Mouse (Mus musculus): ENCODE results near the gene Xpo1. TPM values are rescaled to one million over a fixed set of nuclear protein-coding genes. Genes with fewer than 3 reads are reported as not detected.
A peak's percentile ranks its signal among the peaks of the same experiment; 100 is the strongest.
"Not testable (repeated sequence)": the region's sequence is repeated elsewhere in the genome, so short reads cannot be mapped to it uniquely, and the experiment has no call there.

Gene Xpo1
- polyA plus RNA-seq, 1 experiment from 2014 or later, result 149 TPM

DNA sequence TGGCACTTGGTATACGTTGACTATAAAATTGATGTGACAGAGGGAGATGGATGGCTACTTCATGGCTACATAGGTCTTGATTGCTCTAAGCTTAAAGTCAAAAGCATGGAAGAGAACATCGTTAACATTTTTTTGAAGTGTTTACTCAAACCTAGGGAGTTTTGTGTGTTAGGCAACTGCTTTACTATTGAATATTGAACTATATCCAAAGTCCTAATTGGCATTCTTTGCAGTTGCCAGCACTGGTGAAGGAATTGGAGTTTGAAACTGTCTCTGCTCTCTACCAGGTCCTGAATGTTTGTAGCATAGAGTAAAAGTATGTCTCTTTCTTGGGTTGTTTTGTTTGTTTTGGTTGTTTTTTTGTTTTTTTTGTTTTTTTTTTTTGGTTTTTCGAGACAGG, 19.9 kb downstream of the Xpo1 start:
- Histone ChIP-seq H3K27me3 (ENCODE audit: control insufficient read depth, insufficient read depth, low read length) (no peaks in the 10 kb centered on the region), H3K4me2 (replicated peaks; ENCODE audit: low read depth, low read length) (no peak overlapping the region), H3K27ac (ENCODE audit: low read depth, low read length) (no peak overlapping the region), H3K36me3 (ENCODE audit: control insufficient read depth, insufficient read depth, low read length) (peaks cover 95% of the 10 kb centered on the region), H3K4me1 (ENCODE audit: control insufficient read depth, insufficient read depth, low read length) (no peaks in the 10 kb centered on the region), H3K4me3 (ENCODE audit: low read length) (no peak overlapping the region), H3K9ac (ENCODE audit: low read depth, low read length) (no peak overlapping the region), H3K9me3 (ENCODE audit: control insufficient read depth, low read length) (no peaks in the 10 kb centered on the region)
- ATAC-seq (ENCODE audit: low FRiP score, low TSS enrichment), result no peak
- WGBS, result 75% methylated on average over 3 of the region's 3 CpGs

DNA sequence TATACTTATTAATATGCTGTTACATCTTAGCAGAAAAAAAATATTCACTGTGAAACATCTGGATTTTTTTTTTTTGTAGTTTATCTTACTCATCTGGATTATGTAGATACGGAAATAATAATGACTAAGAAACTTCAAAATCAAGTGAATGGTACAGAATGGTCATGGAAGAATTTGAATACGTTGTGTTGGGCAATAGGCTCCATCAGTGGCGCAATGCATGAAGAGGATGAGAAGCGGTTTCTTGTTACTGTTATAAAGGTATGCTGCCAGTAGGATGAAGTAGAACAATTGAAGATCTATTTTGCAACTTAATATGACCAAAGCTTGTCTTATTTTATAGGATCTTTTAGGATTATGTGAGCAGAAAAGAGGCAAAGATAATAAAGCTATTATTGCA, 28.6 kb downstream of the Xpo1 start:
- Histone ChIP-seq H3K4me3 (ENCODE audit: low read length) (no peak overlapping the region), H3K4me2 (replicated peaks; ENCODE audit: low read depth, low read length) (no peak overlapping the region), H3K36me3 (ENCODE audit: control insufficient read depth, insufficient read depth, low read length) (peaks cover 96% of the 10 kb centered on the region), H3K27me3 (ENCODE audit: control insufficient read depth, insufficient read depth, low read length) (no peaks in the 10 kb centered on the region), H3K9me3 (ENCODE audit: control insufficient read depth, low read length) (no peaks in the 10 kb centered on the region), H3K4me1 (ENCODE audit: control insufficient read depth, insufficient read depth, low read length) (no peaks in the 10 kb centered on the region), H3K9ac (ENCODE audit: low read depth, low read length) (no peak overlapping the region), H3K27ac (ENCODE audit: low read depth, low read length) (no peak overlapping the region)
- no peak for ATAC-seq (ENCODE audit: low FRiP score, low TSS enrichment)
- WGBS, result 98% methylated on average over 4 of the region's 4 CpGs

DNA sequence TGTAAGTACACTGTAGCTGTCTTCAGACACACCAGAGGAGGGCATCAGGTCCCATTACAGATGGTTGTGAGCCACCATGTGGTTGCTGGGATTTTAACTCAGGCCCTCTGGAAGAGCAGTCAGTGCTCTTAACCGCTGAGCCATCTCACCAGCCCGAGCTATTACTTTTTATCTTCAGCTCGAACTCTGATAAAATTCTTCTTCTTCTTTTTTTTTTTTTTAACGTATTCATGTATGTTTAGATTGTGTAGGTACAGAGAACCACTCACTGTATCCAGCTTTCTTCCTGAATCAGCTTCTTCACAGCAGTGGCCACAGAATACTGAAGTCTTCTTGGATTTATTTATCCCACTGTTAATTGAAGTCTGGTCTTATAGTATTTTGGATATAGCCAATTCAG, 33.0 kb downstream of the Xpo1 start:
- H3K4me1 ChIP-seq (ENCODE audit: control insufficient read depth, insufficient read depth, low read length); H3K27me3 ChIP-seq (ENCODE audit: control insufficient read depth, insufficient read depth, low read length); H3K4me3 ChIP-seq (ENCODE audit: low read length); H3K4me2 ChIP-seq (replicated peaks; ENCODE audit: low read depth, low read length); ATAC-seq (ENCODE audit: low FRiP score, low TSS enrichment); H3K9ac ChIP-seq (ENCODE audit: low read depth, low read length); H3K9me3 ChIP-seq (ENCODE audit: control insufficient read depth, low read length); H3K27ac ChIP-seq (ENCODE audit: low read depth, low read length): not testable (repeated sequence)
- H3K36me3 ChIP-seq (ENCODE audit: control insufficient read depth, insufficient read depth, low read length), result peaks cover 97% of the 10 kb centered on the region
- WGBS, result 84% methylated on average over 4 of the region's 4 CpGs

DNA sequence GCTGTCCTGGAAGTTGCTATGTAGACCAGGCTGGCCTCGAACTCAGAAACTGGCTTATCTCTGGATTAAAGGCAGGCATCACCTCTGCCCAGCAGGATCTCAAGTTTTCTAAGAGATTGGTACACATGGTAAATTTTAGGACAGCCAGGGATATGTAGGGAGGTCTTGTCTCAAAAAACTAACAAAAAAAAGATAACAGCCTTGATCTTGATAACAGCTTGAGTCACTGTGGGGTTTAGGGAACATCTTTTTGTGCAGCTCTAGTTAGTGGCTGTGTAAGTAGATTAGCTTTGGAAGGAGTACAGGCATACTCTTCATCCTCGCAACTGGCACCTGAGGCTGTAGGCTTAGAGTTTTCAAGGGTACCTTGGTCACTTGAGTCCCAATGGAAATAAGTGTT, 41.5 kb downstream of the Xpo1 start:
- WGBS, result 95% methylated on average over 2 of the region's 2 CpGs
- Histone ChIP-seq H3K36me3 (ENCODE audit: control insufficient read depth, insufficient read depth, low read length) (peaks cover 58% of the 10 kb centered on the region), H3K4me3 (ENCODE audit: low read length) (no peak overlapping the region), H3K27me3 (ENCODE audit: control insufficient read depth, insufficient read depth, low read length) (no peaks in the 10 kb centered on the region), H3K9me3 (ENCODE audit: control insufficient read depth, low read length) (no peaks in the 10 kb centered on the region), H3K4me2 (replicated peaks; ENCODE audit: low read depth, low read length) (no peak overlapping the region), H3K4me1 (ENCODE audit: control insufficient read depth, insufficient read depth, low read length) (no peaks in the 10 kb centered on the region), H3K27ac (ENCODE audit: low read depth, low read length) (no peak overlapping the region), H3K9ac (ENCODE audit: low read depth, low read length) (no peak overlapping the region)
- no peak for ATAC-seq (ENCODE audit: low FRiP score, low TSS enrichment)

DNA sequence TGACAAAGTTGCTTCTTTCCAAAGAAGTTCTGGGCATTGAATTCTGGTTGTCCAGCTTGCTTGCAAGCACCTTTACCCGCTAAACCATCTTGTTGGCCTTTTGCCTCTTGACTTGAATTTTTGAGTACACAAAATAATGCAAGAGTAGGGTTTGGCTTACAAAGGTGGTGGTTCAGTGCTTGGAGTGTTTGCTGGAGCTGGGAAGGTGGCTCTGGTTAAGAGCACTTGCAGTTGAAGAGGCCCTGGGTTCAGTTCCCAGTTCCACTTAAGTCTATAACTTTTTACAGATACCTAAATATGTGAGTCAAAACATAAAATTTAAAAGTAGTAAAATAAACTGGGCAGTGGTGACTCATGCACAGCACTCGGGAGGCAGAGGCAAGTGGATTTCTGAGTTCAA, 42.5 kb downstream of the Xpo1 start:
- Histone ChIP-seq H3K9ac (ENCODE audit: low read depth, low read length) (no peak overlapping the region), H3K36me3 (ENCODE audit: control insufficient read depth, insufficient read depth, low read length) (peaks cover 49% of the 10 kb centered on the region), H3K27me3 (ENCODE audit: control insufficient read depth, insufficient read depth, low read length) (no peaks in the 10 kb centered on the region), H3K27ac (ENCODE audit: low read depth, low read length) (no peak overlapping the region), H3K4me2 (replicated peaks; ENCODE audit: low read depth, low read length) (no peak overlapping the region), H3K9me3 (ENCODE audit: control insufficient read depth, low read length) (no peaks in the 10 kb centered on the region), H3K4me1 (ENCODE audit: control insufficient read depth, insufficient read depth, low read length) (no peaks in the 10 kb centered on the region), H3K4me3 (ENCODE audit: low read length) (no peak overlapping the region)
- 95% methylated on average over 2 of the region's 2 CpGs for WGBS
- ATAC-seq (ENCODE audit: low FRiP score, low TSS enrichment), result no peak

DNA sequence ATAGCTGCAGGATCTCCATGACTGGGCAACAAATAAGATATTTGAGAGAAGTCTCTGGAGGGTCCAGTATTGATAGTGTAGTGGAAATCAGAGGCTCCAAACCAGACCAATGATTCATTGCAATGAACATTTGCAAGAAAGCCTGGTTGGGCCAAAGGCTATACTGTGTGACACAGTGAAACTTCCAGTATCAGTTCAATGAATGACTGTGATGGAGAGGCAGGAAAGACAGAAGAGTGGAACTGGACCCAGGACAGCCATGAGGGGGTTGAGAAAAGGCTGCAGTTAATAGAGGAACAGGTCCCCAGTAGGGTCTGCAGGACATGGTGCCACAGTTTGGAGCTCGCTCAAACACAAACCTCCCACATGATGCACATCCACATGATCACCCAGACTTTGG, 44.1 kb downstream of the Xpo1 start:
- H3K27ac ChIP-seq (ENCODE audit: low read depth, low read length), result no peak overlapping the region
- H3K9me3 ChIP-seq (ENCODE audit: control insufficient read depth, low read length), result no peaks in the 10 kb centered on the region
- H3K4me2 ChIP-seq (replicated peaks; ENCODE audit: low read depth, low read length), result no peak overlapping the region
- no peaks in the 10 kb centered on the region for H3K4me1 ChIP-seq (ENCODE audit: control insufficient read depth, insufficient read depth, low read length)
- peaks cover 33% of the 10 kb centered on the region for H3K36me3 ChIP-seq (ENCODE audit: control insufficient read depth, insufficient read depth, low read length)
- peak; percentile 24; the same call in 1 of the 2 replicates for ATAC-seq (ENCODE audit: low FRiP score, low TSS enrichment)
- no peak overlapping the region for H3K4me3 ChIP-seq (ENCODE audit: low read length)
- H3K27me3 ChIP-seq (ENCODE audit: control insufficient read depth, insufficient read depth, low read length), result no peaks in the 10 kb centered on the region
- 90% methylated on average over 1 of the region's 1 CpGs for WGBS
- no peak overlapping the region for H3K9ac ChIP-seq (ENCODE audit: low read depth, low read length)

DNA sequence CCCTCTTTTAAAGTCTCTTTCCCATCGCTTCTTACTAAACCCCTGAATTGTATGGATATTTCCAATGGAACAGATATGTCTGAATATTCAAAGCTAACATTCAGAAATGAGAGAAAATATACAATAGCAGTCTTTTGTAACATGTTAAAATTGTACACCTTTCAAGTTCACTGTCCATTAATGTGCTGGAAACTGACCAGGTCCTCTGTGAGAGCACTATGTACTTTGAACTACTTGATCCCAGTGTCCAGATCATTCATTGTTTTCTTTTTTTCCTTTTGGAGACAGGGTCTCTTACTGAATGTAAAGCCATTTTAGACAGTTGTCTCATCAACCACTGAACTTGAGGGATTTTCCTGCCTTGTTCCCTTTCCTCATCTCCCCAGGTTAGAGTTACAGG, 47.3 kb downstream of the Xpo1 start:
- Histone ChIP-seq H3K27me3 (ENCODE audit: control insufficient read depth, insufficient read depth, low read length) (no peaks in the 10 kb centered on the region), H3K4me3 (ENCODE audit: low read length) (no peak overlapping the region), H3K9me3 (ENCODE audit: control insufficient read depth, low read length) (no peaks in the 10 kb centered on the region), H3K9ac (ENCODE audit: low read depth, low read length) (no peak overlapping the region), H3K4me1 (ENCODE audit: control insufficient read depth, insufficient read depth, low read length) (no peaks in the 10 kb centered on the region), H3K36me3 (ENCODE audit: control insufficient read depth, insufficient read depth, low read length) (0 out of 2 replicates have a peak, but pooled peaks cover 2% of the 10 kb centered on the region), H3K27ac (ENCODE audit: low read depth, low read length) (no peak overlapping the region), H3K4me2 (replicated peaks; ENCODE audit: low read depth, low read length) (no peak overlapping the region)
- 79% methylated on average over 1 of the region's 1 CpGs for WGBS
- ATAC-seq (ENCODE audit: low FRiP score, low TSS enrichment), result no peak

DNA sequence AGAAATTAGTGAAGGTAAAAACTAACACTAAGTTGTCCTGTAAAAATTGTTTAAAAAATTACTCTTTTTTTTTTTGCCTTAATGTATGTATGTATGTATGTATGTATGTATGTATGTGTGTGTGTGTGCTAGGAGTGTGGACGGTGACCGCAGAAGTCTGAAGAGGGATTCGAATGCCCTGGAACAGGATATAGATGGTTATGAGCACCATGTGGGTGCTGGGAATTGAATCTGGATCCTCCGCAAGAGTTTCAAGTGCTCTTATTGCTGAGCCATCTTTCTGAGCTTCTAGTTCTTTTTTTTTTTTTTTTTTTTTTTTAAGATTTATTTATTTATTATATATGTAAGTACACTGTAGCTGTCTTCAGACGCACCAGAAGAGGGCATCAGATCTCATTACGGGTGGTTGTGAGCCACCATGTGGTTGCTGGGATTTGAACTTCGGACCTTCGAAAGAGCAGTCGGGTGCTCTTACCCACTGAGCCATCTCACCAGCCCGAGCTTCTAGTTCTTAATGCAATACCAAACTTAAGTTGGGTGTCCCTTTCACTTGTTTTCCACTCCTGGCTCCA, 49.3 kb downstream of the Xpo1 start:
- peak overlapping the region; percentile 92; the same call in 1 of the 2 replicates for H3K9ac ChIP-seq (ENCODE audit: low read depth, low read length)
- H3K9me3 ChIP-seq (ENCODE audit: control insufficient read depth, low read length); H3K4me1 ChIP-seq (ENCODE audit: control insufficient read depth, insufficient read depth, low read length); H3K36me3 ChIP-seq (ENCODE audit: control insufficient read depth, insufficient read depth, low read length); ATAC-seq (ENCODE audit: low FRiP score, low TSS enrichment); H3K27me3 ChIP-seq (ENCODE audit: control insufficient read depth, insufficient read depth, low read length): not testable (repeated sequence)
- peak overlapping the region; percentile 96 for H3K27ac ChIP-seq (ENCODE audit: low read depth, low read length)
- 37% methylated on average over 10 of the region's 10 CpGs for WGBS
- peak overlapping the region; percentile 96 for H3K4me3 ChIP-seq (ENCODE audit: low read length)
- peak overlapping the region; percentile 56 for H3K4me2 ChIP-seq (replicated peaks; ENCODE audit: low read depth, low read length)

DNA sequence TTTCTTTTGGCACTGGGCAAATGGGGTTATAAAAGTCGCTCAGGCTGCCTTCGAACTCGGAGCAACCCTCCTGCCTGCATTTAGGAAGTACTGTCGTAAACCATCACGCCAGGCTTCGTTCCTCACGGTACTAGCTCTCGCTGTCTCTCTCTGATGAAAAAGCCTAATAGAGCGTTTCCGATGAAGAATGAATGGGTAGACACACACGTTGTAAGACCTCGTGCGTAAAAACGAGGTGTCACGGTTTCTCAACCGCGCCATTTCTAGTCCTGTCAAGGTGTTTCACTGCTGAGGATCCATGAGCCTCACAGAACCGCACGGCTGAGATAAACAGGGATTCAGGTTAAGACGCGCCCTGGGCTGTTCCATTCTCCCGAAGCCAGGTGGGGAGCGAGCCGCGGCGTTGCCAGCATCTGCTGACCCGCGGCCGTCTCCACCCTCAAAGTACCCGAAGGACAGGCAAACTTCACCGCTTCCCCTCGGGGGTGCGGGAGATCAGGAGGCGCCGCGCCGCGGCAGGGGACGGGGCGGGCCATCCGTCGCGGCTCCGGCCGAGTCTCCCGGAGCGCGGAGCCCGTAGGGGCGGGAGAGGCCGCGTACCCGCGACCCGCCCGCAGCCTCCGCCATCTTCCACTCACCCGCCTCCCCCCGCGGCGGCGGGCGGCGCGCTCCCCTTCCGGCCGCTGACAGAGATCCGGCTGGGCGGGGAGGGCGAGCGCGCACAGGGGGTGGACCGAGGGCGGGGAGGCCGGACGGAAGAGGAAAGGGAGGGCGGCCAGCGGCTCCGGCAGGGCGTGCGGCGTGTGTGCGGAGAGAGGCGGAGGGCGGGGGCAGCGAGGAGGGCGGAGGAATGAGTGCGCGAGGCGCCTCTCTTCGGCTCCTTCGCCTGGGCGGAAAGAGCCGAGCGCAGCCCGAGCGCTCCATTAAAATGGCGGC, 50.1 kb downstream of the Xpo1 start:
- under 1% methylated on average over 57 of the region's 98 CpGs for WGBS
- H3K27me3 ChIP-seq (ENCODE audit: control insufficient read depth, insufficient read depth, low read length), result no peaks in the 10 kb centered on the region
- H3K36me3 ChIP-seq (ENCODE audit: control insufficient read depth, insufficient read depth, low read length), result no peaks in the 10 kb centered on the region
- peak overlapping the region; percentile 96 for H3K27ac ChIP-seq (ENCODE audit: low read depth, low read length)
- H3K9ac ChIP-seq (ENCODE audit: low read depth, low read length), result peak overlapping the region; percentile 92
- peak overlapping the region; percentile 56 for H3K4me2 ChIP-seq (replicated peaks; ENCODE audit: low read depth, low read length)
- H3K4me1 ChIP-seq (ENCODE audit: control insufficient read depth, insufficient read depth, low read length), result peaks cover 4% of the 10 kb centered on the region; the same call in 1 of the 2 replicates
- peak overlapping the region; percentile 96 for H3K4me3 ChIP-seq (ENCODE audit: low read length)
- peak; percentile 96 for ATAC-seq (ENCODE audit: low FRiP score, low TSS enrichment)
- no peaks in the 10 kb centered on the region for H3K9me3 ChIP-seq (ENCODE audit: control insufficient read depth, low read length)
